Mouse (Mus musculus) ES-Bruce4 (cell line): Measurements from ENCODE around the gene Vps25.
A peak's percentile ranks its signal among the peaks of the same experiment; 100 is the strongest.

Source experiments
- CTCF ChIP-seq: IDR thresholded peaks from one replicate; pipeline ENCODE4 v1.8.1; 2011; ENCODE audit warnings: low read depth, low read length
- EP300 ChIP-seq: IDR thresholded peaks from 2 replicates; pipeline ENCODE4 v1.6.1; 2011; ENCODE audit warnings: low read depth, low read length; ENCODE audit not compliant: insufficient read depth
- POLR2A ChIP-seq: IDR thresholded peaks from one replicate; pipeline ENCODE4 v1.8.1; 2011; ENCODE audit warnings: low read length; ENCODE audit not compliant: insufficient read depth

- TF ChIP-seq CTCF (no peak), POLR2A (peak; percentile 56), EP300 (0 out of 2 replicates have a peak, but pooled peaks have one; percentile 28)
Observed at GRCm38 (mm10) chr11:101253613-101254389, at the start of gene Vps25.
